Mouse (Mus musculus) kidney, adult 2 months (tissue): ENCODE measurements around the gene Dld. TPM values are rescaled to one million over a fixed set of nuclear protein-coding genes. Genes with fewer than 3 reads are reported as not detected.

Experiments used
- DNase-seq: peaks from one replicate; pipeline ENCODE4 v3.0.0; 2021
- H3K27ac ChIP-seq: fragments of 200-500 bp; 2 replicates; pipeline ENCODE4 v1.5.1; 2012; ENCODE audit warnings: low read depth, low read length, control low read depth, inconsistent platforms; ENCODE audit not compliant: insufficient read depth
- H3K27me3 ChIP-seq: fragments of 200-500 bp; replicated peaks from 2 replicates; pipeline ENCODE4 v1.6.1; 2012; ENCODE audit warnings: mild to moderate bottlenecking, moderate library complexity, low read length, inconsistent platforms; ENCODE audit not compliant: control insufficient read depth, insufficient read depth
- H3K36me3 ChIP-seq: fragments of 200-500 bp; 2 replicates; pipeline ENCODE4 v1.6.1; 2012; ENCODE audit warnings: mild to moderate bottlenecking, moderate library complexity, low read length, inconsistent platforms; ENCODE audit not compliant: control insufficient read depth, insufficient read depth
- H3K4me1 ChIP-seq: fragments of 200-500 bp; 2 replicates; pipeline ENCODE4 v1.6.1; 2011; ENCODE audit warnings: low read length; ENCODE audit not compliant: control insufficient read depth, insufficient read depth
- H3K4me3 ChIP-seq: fragments of 200-500 bp; 2 replicates; pipeline ENCODE4 v1.5.1; 2011; ENCODE audit warnings: mild to moderate bottlenecking, low read depth, low read length, control low read depth; ENCODE audit not compliant: insufficient read depth
- CTCF ChIP-seq: fragments of 200-500 bp; conservative IDR thresholded peaks from 2 replicates; pipeline ENCODE4 v1.5.1; 2011; ENCODE audit warnings: low read depth, mild to moderate bottlenecking, control low read depth, low read length, moderate library complexity, mixed read lengths; ENCODE audit not compliant: insufficient read depth, insufficient read length
- POLR2A ChIP-seq: fragments of 200-500 bp; IDR thresholded peaks from one replicate; pipeline ENCODE4 v1.6.1; 2011; ENCODE audit warnings: low read depth, low read length, control low read depth
- WGBS: fragments of 180-500 bp; shearing (Covaris S2); methylation state at CpG from one replicate; pipeline ENCODE4 v1.1.7; 2018; 5-methylcytosine and 5-hydroxymethylcytosine counted together
- polyA plus RNA-seq: library from polyadenylated mRNA; depleted of rRNA; stranded (reverse); fragments of >200 nt; gene quantifications from 2 replicates; pipeline ENCODE4 v1.2.3, GENCODE M21; 2012

The Dld gene
- polyA plus RNA-seq, 1 experiment: 72.5 TPM

- Histone ChIP-seq H3K4me1 (peaks cover 14% of the 10 kb centered on the region), H3K4me3 (no peak overlapping the region), H3K27ac (no peak overlapping the region), H3K27me3 (no peaks in the 10 kb centered on the region), H3K36me3 (peaks cover 17% of the 10 kb centered on the region; the same call in 1 of the 2 replicates)
- TF ChIP-seq CTCF (no peak), POLR2A (no peak)
- DNase-seq: no peak
- 34% methylated on average over 5 of the region's 5 CpGs for WGBS
These were observed 49.0 kb downstream of the Dld start for GRCm38 (mm10) chr12:31302266-31302665.

GRCm38 (mm10) chr12:31300276-31300675 is 51.0 kb downstream of the Dld start:
- Histone ChIP-seq H3K36me3 (peaks cover 15% of the 10 kb centered on the region; the same call in 1 of the 2 replicates), H3K4me3 (no peak overlapping the region), H3K4me1 (peaks cover 29% of the 10 kb centered on the region), H3K27me3 (no peaks in the 10 kb centered on the region), H3K27ac (no peak overlapping the region)
- no peak for TF ChIP-seq POLR2A
- TF ChIP-seq CTCF: no peak
- DNase-seq: no peak
- 89% methylated on average over 9 of the region's 9 CpGs for WGBS

DNA sequence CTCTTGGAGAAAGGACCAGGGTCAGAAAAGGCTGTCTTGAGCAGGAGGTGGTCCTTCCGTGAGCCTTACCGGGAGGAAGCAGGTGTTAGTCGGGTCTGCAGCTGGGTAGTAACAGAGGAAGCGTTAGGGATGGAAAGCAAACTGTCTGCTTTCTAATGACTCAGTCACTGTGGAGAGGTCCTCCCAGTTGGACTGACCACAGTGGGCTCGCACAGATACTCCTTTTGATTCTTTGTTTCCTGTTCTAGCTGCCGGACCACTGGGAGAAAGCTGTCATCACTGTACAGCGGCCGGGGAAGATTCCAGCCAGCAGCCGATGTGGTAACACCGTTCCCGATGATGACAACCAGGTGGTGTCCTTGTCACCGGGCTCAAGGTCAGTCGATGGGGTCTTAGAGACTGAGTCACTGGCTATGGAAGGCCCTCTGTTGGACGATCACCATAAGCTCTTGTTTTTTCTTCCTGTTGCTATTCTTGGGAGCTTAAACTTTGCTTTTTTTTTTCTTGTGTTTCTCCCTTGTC is 51.5 kb downstream of the Dld start:
- no peak for DNase-seq
- H3K4me1 ChIP-seq: peaks cover 34% of the 10 kb centered on the region
- no peaks in the 10 kb centered on the region for H3K27me3 ChIP-seq
- H3K27ac ChIP-seq: no peak overlapping the region
- 64% methylated on average over 14 of the region's 14 CpGs for WGBS
- H3K4me3 ChIP-seq: no peak overlapping the region
- peaks cover 15% of the 10 kb centered on the region; the same call in 1 of the 2 replicates for H3K36me3 ChIP-seq
- TF ChIP-seq POLR2A (no peak), CTCF (no peak)

GRCm38 (mm10) chr12:31299126-31299525 is 52.1 kb downstream of the Dld start:
- 77% methylated on average over 3 of the region's 3 CpGs for WGBS
- Histone ChIP-seq H3K27ac (peak overlapping the region; percentile 37; the same call in 1 of the 2 replicates), H3K4me3 (no peak overlapping the region), H3K27me3 (no peaks in the 10 kb centered on the region), H3K36me3 (peaks cover 12% of the 10 kb centered on the region; the same call in 1 of the 2 replicates), H3K4me1 (peaks cover 37% of the 10 kb centered on the region)
- no peak for DNase-seq
- no peak for TF ChIP-seq CTCF
- TF ChIP-seq POLR2A: no peak

- no peaks in the 10 kb centered on the region for H3K27me3 ChIP-seq
- peaks cover 41% of the 10 kb centered on the region for H3K4me1 ChIP-seq
- H3K27ac ChIP-seq: peak overlapping the region; percentile 75; the same call in 1 of the 2 replicates
- WGBS: 56% methylated on average over 8 of the region's 8 CpGs
- no peak overlapping the region for H3K4me3 ChIP-seq
- DNase-seq: peak; percentile 60
- TF ChIP-seq CTCF (no peak), POLR2A (no peak)
- H3K36me3 ChIP-seq: peaks cover 12% of the 10 kb centered on the region; the same call in 1 of the 2 replicates
These were observed 52.7 kb downstream of the Dld start for GRCm38 (mm10) chr12:31298530-31298929.

- no peak for TF ChIP-seq POLR2A
- TF ChIP-seq CTCF: no peak
These were observed 53.1 kb downstream of the Dld start for GRCm38 (mm10) chr12:31298122-31298521.

DNA sequence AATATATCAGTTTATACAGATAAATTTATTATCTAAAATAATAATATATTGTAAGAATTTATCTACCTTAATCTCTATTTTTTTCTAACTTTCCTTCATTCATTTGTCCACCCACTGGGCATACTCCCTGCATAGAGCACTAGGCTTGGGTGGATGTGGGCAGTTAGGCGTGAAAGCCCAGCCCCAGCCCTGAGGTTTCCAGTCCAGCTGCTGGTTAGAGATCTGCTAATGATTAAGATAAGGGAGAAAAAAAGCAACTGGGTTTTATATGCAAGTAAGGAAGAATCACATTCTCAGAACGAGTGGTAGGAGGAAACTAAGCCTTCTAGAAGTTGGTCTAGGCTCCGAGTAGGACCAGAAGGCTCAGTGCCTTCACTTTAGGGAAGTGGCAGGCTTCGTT is 55.2 kb downstream of the Dld start:
- peak; percentile 72 for DNase-seq
- no peak for TF ChIP-seq CTCF
- TF ChIP-seq POLR2A: no peak
- Histone ChIP-seq H3K4me1 (peaks cover 43% of the 10 kb centered on the region), H3K27me3 (no peaks in the 10 kb centered on the region), H3K36me3 (peaks cover 10% of the 10 kb centered on the region; the same call in 1 of the 2 replicates), H3K4me3 (no peak overlapping the region), H3K27ac (peak overlapping the region; percentile 89)
- 18% methylated on average over 4 of the region's 4 CpGs for WGBS

More at GRCm38 (mm10) chr12:31298122-31298521, 53.1 kb downstream of the Dld start:
- Histone ChIP-seq H3K27me3 (no peaks in the 10 kb centered on the region), H3K27ac (peak overlapping the region; percentile 75; the same call in 1 of the 2 replicates), H3K36me3 (peaks cover 10% of the 10 kb centered on the region; the same call in 1 of the 2 replicates), H3K4me3 (no peak overlapping the region), H3K4me1 (peaks cover 43% of the 10 kb centered on the region)
- WGBS: 51% methylated on average over 4 of the region's 4 CpGs
- peak; percentile 61 for DNase-seq
